Mouse (Mus musculus) adrenal gland, adult (tissue): ENCODE data around the gene Rnf41.

Source experiments
- DNase-seq, 2 experiments: peaks; one replicate each; pipeline ENCODE4 v3.0.0; 2022 to 2023; ENCODE audit warnings: low spot score in 1 of 2; ENCODE audit not compliant: inconsistent age in 2 of 2

Gene Rnf41

DNA sequence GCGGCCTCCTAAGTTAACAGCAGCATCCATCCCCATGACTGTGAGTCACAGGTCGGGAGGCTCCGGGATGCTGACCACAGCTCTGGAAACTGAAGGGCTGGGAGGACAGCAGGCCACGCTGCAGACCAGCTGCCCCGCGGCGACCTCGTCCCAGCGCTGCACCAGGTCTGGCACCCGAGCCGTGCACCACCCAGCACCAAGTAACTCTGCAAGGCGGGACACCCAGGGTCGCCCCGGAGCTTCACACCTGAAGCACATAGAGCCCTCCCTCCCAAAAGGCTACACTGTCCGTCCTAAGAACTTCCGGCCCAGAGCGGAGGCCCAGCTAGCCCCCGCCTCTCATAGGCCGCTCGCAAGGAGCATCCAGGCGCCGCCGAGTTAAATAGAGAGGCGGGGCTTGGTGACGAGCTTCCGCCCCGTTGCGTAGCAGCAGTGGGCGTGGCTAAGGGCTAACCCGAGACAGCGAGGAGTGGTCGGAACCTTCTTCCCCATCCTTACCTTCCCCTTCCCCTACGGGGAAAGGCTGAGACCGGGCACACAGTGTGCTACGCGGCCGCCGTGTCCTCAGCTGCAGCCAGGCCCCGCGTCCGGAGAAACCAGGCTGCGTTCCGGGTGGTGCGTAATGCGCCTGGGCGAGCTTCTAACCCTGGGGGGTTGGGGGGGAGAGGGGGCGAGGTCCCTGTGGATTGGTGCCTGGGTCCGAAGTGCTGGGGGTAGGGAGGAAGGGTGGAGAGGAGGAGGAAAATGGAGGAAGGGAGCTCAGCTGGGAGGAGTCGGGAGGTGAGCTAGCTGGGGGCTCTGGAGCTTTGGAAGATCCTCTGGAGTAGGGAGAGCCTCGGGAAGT lies at the start of gene Rnf41, which contains the start of gene Nabp2:
TSS of gene Rnf41 (plus strand) at position 447 of the 844 bp plus-strand sequence.
TSS of gene Nabp2 (minus strand) at position 282 of the 844 bp plus-strand sequence.
- DNase-seq: peak; percentile 98 to 99

DNA sequence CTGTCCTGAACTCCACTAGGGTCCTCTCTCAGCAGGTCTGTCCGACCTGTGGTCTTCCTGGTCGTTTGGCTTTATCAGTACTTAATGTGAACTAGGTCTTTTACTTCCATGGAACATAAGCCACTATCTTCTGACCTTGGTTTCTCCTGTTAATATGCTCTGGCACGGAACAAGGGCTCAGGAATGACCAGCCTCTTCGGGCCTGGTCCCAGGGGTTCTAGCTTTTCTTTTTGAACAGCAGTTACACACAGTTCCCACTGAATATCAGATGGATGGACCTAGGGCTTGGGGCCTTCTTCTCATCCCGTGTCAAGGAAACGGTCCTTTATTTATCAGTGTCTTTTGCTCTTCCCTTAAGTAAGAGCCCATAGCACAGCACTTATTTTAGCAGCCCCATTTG lies 49.6 kb upstream of the Rnf41 start:
- DNase-seq: peak in 1 of 2 experiments; percentile 72

- peak in 1 of 2 experiments; percentile 85 for DNase-seq
These were observed 48.9 kb upstream of the Rnf41 start for GRCm38 (mm10) chr10:128362568-128362967.

DNA sequence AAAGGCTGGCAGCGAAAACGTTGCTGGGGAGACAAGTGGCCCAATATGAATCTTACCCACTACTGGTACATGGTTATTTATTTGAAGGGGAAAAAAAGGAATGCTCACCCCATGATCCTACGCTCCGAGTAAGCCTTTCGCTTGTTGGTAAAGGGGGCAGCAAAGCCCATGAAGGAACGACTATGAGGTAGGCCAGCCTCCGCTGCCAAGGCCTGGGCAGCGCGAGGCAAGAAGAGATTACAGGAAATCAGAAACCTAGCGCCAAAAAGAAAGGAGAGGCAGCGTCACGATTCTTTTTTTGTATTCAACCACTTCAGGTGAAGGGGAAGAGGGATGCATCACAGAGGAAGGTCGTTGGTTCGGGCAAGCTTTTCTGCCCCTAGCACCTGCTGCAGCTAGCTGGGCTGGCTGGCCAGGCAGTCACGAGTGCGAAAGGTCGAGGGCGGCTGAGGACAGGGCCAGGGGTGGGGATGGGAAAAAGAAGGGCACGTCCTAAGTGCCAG lies 43.5 kb upstream of the Rnf41 start:
- DNase-seq: no peak

DNA sequence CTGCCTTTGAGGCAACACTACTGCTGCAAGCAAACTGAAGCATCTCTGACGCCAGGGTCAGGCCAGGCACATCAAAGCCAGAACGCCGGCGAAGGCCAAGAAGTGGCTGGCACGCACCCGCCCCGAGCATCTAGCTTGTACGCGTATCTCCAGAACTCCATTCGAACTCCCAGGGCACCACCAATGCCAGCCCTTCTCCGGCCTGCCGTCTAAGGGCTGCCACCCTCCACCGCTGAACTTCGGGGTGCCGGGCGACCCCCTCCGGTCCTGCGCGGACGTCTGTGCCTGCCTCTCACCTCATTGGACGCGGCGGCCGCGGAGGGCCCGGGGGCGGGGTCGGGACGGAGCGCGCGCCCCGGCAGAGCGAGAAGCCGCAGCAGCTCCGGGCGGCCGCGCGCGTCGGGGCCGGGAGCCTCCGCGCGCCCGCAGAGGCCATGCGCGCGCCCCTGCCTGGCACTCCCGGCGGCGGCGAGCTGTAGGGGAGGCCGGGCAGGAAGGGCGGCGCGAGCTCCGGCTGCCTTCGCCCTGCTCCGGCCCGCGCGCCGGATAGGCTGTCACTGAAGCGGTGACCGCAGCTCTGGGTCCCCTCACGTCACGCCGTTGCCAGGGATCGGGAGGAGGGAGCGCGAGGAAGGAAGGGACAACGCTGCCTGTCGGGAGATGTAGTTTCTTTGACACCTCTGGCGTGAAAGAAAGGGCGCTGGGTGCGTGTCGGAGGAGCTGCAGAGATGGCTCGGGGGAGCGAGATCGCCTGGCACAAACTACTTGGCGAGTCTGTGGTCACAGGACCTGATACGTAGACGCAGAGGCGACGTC lies 42.8 kb upstream of the Rnf41 start, which contains the start of gene Coq10a:
TSS of gene Coq10a (minus strand) at position 596 of the 816 bp plus-strand sequence.
- peak; percentile 95 to 98 for DNase-seq

GRCm38 (mm10) chr10:128369218-128369543 lies 42.3 kb upstream of the Rnf41 start:
- no peak for DNase-seq

DNA sequence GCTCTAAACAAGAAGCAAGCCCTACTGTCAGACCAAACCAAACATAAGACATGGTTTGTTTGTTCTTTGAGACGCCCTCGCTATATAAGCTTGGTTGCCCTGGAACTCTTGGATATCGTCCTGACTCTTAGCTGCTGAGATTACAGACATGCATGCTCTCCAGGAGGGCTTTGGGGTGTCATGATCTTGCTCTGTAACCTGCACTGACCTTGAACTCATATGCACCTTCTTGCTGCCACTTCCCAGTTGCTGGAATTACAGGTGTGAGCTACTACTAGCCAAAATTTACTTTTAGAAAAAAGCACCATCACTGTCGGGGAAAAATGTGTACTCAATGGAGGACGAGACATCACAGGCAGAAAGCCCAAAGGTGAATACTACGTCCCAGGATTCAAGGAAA lies 41.9 kb upstream of the Rnf41 start:
- DNase-seq: no peak

DNA sequence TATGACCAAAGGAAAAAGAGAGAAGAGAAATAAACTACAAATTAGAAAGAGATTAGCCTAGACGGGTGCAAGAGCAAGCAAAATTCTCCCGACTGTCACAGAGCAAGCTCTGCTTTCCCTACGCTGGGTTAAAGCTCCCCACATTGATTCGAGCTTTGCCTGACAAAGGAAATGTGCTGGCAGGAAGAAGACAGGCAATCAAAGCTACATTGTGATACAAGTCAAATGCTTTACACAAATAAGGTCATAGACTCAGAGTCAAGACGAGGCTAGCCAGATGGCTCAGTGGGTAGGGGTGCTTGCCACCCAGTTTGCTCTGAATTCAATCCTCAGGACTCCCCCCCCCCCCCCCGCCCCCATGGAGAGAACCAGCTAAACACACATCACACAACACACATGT lies 41.4 kb upstream of the Rnf41 start:
- DNase-seq: no peak

DNA sequence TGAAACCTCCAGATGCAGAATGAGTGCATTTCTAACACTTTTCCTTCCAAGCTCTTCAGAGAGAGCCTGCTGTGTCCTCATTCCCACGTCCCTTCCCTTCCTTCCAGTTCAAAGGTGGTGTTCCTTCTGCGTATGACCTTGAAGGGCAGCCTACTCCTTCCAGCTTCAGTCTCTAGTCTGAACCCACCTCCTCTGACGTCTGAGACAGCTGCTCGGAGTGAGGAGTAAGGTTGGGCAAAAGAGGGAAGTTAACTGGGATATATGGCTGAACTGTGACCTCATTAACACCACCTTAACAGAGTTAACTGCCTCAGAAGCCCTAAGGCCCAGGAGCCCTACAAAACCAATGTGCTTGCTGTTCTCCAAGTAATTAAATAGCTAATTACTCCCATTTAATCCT lies 40.9 kb upstream of the Rnf41 start:
- DNase-seq: no peak

GRCm38 (mm10) chr10:128372142-128372541 lies 39.3 kb upstream of the Rnf41 start:
- DNase-seq: no peak

DNA sequence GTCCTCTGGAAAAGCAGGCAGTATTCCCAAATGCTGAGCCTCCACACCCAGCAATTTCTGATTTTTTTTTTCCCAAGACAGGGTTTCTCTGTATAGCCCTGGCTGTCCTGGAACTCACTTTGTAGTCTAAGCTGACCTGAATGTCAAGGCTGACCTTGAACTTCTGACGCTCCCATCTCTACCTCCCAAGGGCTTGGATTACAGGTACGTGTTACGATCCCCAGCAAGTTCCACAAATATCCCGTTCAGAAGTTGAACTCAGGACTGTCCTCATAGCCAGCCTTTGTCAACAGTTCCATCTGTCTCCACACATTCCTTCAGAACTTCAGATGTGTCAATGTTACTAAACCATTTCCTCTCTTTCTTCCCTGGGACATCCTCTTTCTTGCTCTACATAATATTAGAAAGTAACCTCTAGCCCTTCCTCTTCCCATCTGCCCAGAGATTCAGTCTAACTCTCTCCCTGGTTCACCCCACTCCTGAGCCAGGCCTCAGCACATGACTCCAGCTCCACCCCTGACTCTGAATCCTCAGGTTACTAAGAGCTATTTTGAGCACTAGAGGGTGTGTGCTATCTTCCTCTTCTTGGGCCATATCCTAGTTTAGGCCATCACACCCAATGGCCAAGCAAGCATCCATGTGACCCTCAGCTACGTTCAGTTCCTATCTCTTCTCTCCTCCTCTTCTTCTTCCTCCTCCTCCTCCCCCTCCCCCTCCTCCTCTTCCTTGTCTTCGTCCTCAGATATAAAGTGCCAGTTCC lies 38.3 kb upstream of the Rnf41 start:
- DNase-seq: no peak

GRCm38 (mm10) chr10:128374393-128374792 lies 37.1 kb upstream of the Rnf41 start:
- peak in 1 of 2 experiments; percentile 31 for DNase-seq

- DNase-seq: no peak
These were observed 35.4 kb upstream of the Rnf41 start for GRCm38 (mm10) chr10:128376099-128376454.

DNA sequence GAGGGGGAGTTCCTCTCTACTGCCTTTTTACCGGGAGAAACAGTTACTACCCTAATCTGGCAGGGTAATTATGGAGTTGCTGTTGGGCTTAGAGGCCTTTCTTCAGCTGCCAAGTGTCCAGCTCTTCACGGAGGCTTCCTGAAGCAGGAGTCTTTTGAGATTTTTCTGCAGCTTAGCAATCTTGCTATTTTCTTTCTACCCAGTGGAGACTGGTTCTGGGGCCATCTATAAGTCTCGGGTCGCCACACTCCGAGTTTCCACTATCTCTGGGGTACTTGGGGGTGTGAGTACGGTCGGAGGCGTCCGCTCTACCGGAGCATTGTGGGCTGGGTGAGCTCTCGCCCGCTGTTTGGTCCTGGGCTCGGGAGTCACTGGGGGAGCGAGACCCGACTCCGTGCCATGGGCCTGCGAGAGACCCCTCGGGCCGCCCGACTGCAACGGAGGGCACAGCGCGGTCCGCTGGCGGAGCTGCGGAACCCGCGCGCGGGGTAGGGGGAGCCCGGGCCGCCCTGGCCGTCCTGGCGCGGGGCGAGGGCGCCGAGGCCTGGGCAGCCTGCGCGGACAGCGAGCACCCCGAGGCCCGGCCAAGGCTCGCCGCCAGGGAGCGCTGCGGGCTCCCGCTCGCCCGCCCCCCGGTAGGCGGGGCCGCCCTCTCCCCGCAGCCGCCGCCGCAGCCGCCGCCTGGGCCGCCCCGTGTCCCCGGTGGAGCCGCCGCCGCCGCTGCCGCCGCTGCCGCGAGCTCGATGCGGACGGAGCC lies 34.8 kb upstream of the Rnf41 start, which contains the start of gene Ankrd52:
TSS of gene Ankrd52 (plus strand) at position 661 of the 757 bp plus-strand sequence.
- peak; percentile 93 to 97 for DNase-seq

DNA sequence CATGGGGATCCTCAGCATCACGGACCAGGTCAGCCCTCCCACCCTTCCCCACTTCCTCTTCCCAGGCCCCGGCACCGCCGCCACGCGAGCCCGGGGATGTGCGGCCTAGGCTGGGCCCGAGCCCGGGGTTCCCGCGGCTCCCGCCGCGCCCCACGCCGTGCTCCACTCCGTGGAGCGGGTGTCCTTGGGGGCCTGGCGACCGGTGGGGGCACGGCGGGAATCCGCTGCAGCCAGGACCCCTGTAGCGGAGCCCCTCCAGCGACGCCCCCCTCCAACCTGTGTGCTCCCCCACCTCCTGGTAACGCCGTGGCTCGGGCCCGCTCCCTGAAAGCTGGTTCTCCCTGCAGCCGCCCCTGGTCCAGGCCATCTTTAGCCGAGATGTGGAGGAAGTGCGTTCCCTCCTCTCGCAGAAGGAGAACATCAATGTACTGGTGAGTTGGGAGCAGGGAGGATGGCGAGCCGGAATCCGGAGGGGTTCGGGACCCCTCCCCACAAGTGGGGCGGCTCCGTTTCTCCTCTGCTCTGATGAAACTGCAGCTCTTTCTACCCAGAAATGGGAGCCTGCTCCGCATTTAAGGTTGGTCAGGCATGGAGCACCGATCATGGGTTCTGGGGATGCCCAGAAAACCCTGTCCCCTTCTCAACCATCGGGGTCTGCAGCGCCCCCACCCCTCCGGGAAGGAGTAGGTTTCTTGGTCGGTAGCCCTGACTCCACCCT lies 34.1 kb upstream of the Rnf41 start:
- DNase-seq: peak in 1 of 2 experiments; percentile 66

- peak in 1 of 2 experiments; percentile 57 for DNase-seq
These were observed 33.5 kb upstream of the Rnf41 start for GRCm38 (mm10) chr10:128377940-128378448.

DNA sequence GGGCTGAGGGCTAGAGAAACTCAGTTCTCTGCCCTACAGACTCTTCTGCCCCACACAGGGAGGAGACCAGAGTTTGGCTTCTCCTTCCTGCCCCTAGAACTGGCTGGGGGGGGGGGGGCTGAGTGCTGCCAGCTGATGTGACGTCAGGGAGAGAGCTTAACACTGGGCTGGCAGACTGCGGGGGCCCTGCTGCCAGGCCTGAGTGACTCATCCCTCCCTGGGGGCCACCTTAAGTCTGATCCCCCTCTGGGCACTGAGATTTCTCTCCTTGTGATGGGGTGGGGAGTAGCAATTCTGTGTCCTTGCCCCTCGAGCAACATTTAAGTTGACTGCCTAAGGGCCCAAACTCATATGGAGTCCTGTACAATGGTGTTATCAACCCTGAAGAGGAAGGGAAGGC lies 33.0 kb upstream of the Rnf41 start:
- peak; percentile 64 to 71 for DNase-seq

GRCm38 (mm10) chr10:128379260-128379659 lies 32.2 kb upstream of the Rnf41 start:
- no peak for DNase-seq

DNA sequence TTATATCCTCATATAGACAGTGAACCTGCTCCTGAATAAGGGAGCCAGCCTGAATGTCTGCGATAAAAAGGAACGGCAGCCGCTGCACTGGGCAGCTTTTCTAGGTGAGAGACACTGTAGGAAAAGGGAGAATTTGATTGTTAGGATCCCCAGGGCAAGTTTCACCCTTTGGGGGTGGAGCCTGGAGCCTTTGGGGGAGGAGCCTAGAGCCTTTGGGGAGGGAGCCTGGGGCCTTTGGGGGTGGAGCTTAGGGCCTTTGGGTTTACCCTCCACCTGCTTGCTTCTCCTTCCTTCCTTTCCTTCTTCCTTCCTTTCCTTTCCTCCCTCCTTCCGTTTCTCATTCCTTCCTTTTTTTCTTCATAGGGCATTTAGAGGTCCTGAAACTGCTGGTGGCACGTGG lies 30.9 kb upstream of the Rnf41 start:
- no peak for DNase-seq
